Mouse (Mus musculus): Measurements from ENCODE around the gene Zranb2. TPM values are rescaled to one million over a fixed set of nuclear protein-coding genes. Genes with fewer than 3 reads are reported as not detected.

Gene Zranb2
- polyA plus RNA-seq, 1 experiment from 2014 or later = 95.8 TPM

- H3K4me3 ChIP-seq = no peak overlapping the region
- H3K4me2 ChIP-seq = no peak overlapping the region
- no peaks in the 10 kb centered on the region for H3K27me3 ChIP-seq
- H3K9me3 ChIP-seq = no peaks in the 10 kb centered on the region
- WGBS = 91% methylated on average over 3 of the region's 3 CpGs
- no peak for ATAC-seq (ENCODE audit: insufficient number of reproducible peaks, low FRiP score, low TSS enrichment, low read depth)
- peaks cover 38% of the 10 kb centered on the region for H3K36me3 ChIP-seq
- H3K4me1 ChIP-seq = no peaks in the 10 kb centered on the region
- no peak overlapping the region for H3K27ac ChIP-seq
- H3K9ac ChIP-seq = no peak overlapping the region
Measured at GRCm38 (mm10) chr3:157549758-157550600, 16.0 kb downstream of the Zranb2 start.

GRCm38 (mm10) chr3:157565196-157565595, 31.2 kb downstream of the Zranb2 start:
- H3K27ac ChIP-seq = no peak overlapping the region
- no peak overlapping the region for H3K4me3 ChIP-seq
- no peak overlapping the region for H3K9ac ChIP-seq
- no peak for ATAC-seq (ENCODE audit: insufficient number of reproducible peaks, low FRiP score, low TSS enrichment, low read depth)
- no peaks in the 10 kb centered on the region for H3K36me3 ChIP-seq
- no peak overlapping the region for H3K4me2 ChIP-seq
- H3K27me3 ChIP-seq = peaks cover 45% of the 10 kb centered on the region
- no peaks in the 10 kb centered on the region for H3K9me3 ChIP-seq
- H3K4me1 ChIP-seq = peaks cover 15% of the 10 kb centered on the region
- WGBS = 3% methylated on average over 2 of the region's 2 CpGs

- H3K36me3 ChIP-seq = no peaks in the 10 kb centered on the region
- no peak within 1 kb of the TSS for H3K27ac ChIP-seq
- H3K4me3 ChIP-seq = peak within 1 kb of the TSS; percentile 52
- WGBS = 1% methylated on average over 84 of the region's 84 CpGs
- peak; percentile 72 for ATAC-seq (ENCODE audit: insufficient number of reproducible peaks, low FRiP score, low TSS enrichment, low read depth)
- no peak within 1 kb of the TSS for H3K9ac ChIP-seq
- H3K27me3 ChIP-seq = peaks cover 45% of the 10 kb centered on the region
- H3K4me1 ChIP-seq = peaks cover 15% of the 10 kb centered on the region
- H3K9me3 ChIP-seq = no peaks in the 10 kb centered on the region
- peak within 1 kb of the TSS; percentile 92 for H3K4me2 ChIP-seq
Measured at GRCm38 (mm10) chr3:157566725-157567565, 33.0 kb downstream of the Zranb2 start, which contains the start of gene Ptger3. Ptger3 (plus strand) TSS chr3:157566892.

GRCm38 (mm10) chr3:157567566-157568132, 33.7 kb downstream of the Zranb2 start:
- H3K9me3 ChIP-seq = no peaks in the 10 kb centered on the region
- H3K9ac ChIP-seq = no peak overlapping the region
- peak; percentile 26; the same call in 1 of the 2 replicates for ATAC-seq (ENCODE audit: insufficient number of reproducible peaks, low FRiP score, low TSS enrichment, low read depth)
- H3K4me2 ChIP-seq = peak overlapping the region; percentile 92
- peaks cover 45% of the 10 kb centered on the region for H3K27me3 ChIP-seq
- peak overlapping the region; percentile 52 for H3K4me3 ChIP-seq
- WGBS = 1% methylated on average over 34 of the region's 34 CpGs
- H3K27ac ChIP-seq = no peak overlapping the region
- peaks cover 15% of the 10 kb centered on the region for H3K4me1 ChIP-seq
- H3K36me3 ChIP-seq = no peaks in the 10 kb centered on the region

- Histone ChIP-seq H3K9ac (no peak overlapping the region), H3K4me2 (no peak overlapping the region), H3K4me3 (no peak overlapping the region), H3K36me3 (no peaks in the 10 kb centered on the region), H3K4me1 (peaks cover 9% of the 10 kb centered on the region), H3K9me3 (no peaks in the 10 kb centered on the region), H3K27me3 (peaks cover 30% of the 10 kb centered on the region), H3K27ac (no peak overlapping the region)
- no peak for ATAC-seq (ENCODE audit: insufficient number of reproducible peaks, low FRiP score, low TSS enrichment, low read depth)
- 69% methylated on average over 6 of the region's 6 CpGs for WGBS
Measured at GRCm38 (mm10) chr3:157572011-157572410, 38.1 kb downstream of the Zranb2 start.

GRCm38 (mm10) chr3:157575441-157576342, 41.7 kb downstream of the Zranb2 start:
- 0 out of 2 replicates have a peak, but pooled peaks have one; percentile 30 for ATAC-seq (ENCODE audit: insufficient number of reproducible peaks, low FRiP score, low TSS enrichment, low read depth)
- 56% methylated on average over 9 of the region's 9 CpGs for WGBS
- H3K4me2 ChIP-seq = no peak overlapping the region
- no peaks in the 10 kb centered on the region for H3K9me3 ChIP-seq
- H3K4me1 ChIP-seq = no peaks in the 10 kb centered on the region
- no peak overlapping the region for H3K27ac ChIP-seq
- no peak overlapping the region for H3K9ac ChIP-seq
- H3K36me3 ChIP-seq = no peaks in the 10 kb centered on the region
- H3K4me3 ChIP-seq = no peak overlapping the region
- no peaks in the 10 kb centered on the region for H3K27me3 ChIP-seq

- no peaks in the 10 kb centered on the region for H3K9me3 ChIP-seq
- no peak overlapping the region for H3K9ac ChIP-seq
- no peak overlapping the region for H3K4me3 ChIP-seq
- no peaks in the 10 kb centered on the region for H3K36me3 ChIP-seq
- H3K27me3 ChIP-seq = no peaks in the 10 kb centered on the region
- H3K4me1 ChIP-seq = no peaks in the 10 kb centered on the region
- 59% methylated on average over 1 of the region's 1 CpGs for WGBS
- no peak for ATAC-seq (ENCODE audit: insufficient number of reproducible peaks, low FRiP score, low TSS enrichment, low read depth)
- no peak overlapping the region for H3K4me2 ChIP-seq
- H3K27ac ChIP-seq = no peak overlapping the region
Measured at GRCm38 (mm10) chr3:157576343-157576722, 42.4 kb downstream of the Zranb2 start.

GRCm38 (mm10) chr3:157576862-157577261, 42.9 kb downstream of the Zranb2 start:
- no peak overlapping the region for H3K27ac ChIP-seq
- no peak overlapping the region for H3K9ac ChIP-seq
- H3K4me2 ChIP-seq = no peak overlapping the region
- no peaks in the 10 kb centered on the region for H3K27me3 ChIP-seq
- H3K4me1 ChIP-seq = no peaks in the 10 kb centered on the region
- 83% methylated on average over 1 of the region's 1 CpGs for WGBS
- ATAC-seq (ENCODE audit: insufficient number of reproducible peaks, low FRiP score, low TSS enrichment, low read depth) = no peak
- H3K4me3 ChIP-seq = no peak overlapping the region
- no peaks in the 10 kb centered on the region for H3K36me3 ChIP-seq
- no peaks in the 10 kb centered on the region for H3K9me3 ChIP-seq

- WGBS = 85% methylated on average over 5 of the region's 5 CpGs
- ATAC-seq (ENCODE audit: insufficient number of reproducible peaks, low FRiP score, low TSS enrichment, low read depth) = no peak
- no peak overlapping the region for H3K9ac ChIP-seq
Measured at GRCm38 (mm10) chr3:157578469-157579170, 44.7 kb downstream of the Zranb2 start.

GRCm38 (mm10) chr3:157579376-157579775, 45.4 kb downstream of the Zranb2 start:
- ATAC-seq (ENCODE audit: insufficient number of reproducible peaks, low FRiP score, low TSS enrichment, low read depth) = no peak
- H3K9ac ChIP-seq = no peak overlapping the region
- 59% methylated on average over 2 of the region's 2 CpGs for WGBS
- no peak overlapping the region for H3K27ac ChIP-seq
- H3K36me3 ChIP-seq = no peaks in the 10 kb centered on the region
- no peak overlapping the region for H3K4me2 ChIP-seq
- peaks cover 5% of the 10 kb centered on the region for H3K4me1 ChIP-seq
- no peaks in the 10 kb centered on the region for H3K9me3 ChIP-seq
- H3K27me3 ChIP-seq = no peaks in the 10 kb centered on the region
- no peak overlapping the region for H3K4me3 ChIP-seq

More at GRCm38 (mm10) chr3:157578469-157579170, 44.7 kb downstream of the Zranb2 start:
- Histone ChIP-seq H3K9me3 (no peaks in the 10 kb centered on the region), H3K27me3 (no peaks in the 10 kb centered on the region), H3K27ac (no peak overlapping the region), H3K4me3 (no peak overlapping the region), H3K36me3 (no peaks in the 10 kb centered on the region), H3K4me1 (peaks cover 5% of the 10 kb centered on the region), H3K4me2 (no peak overlapping the region)
